Mouse (Mus musculus) megakaryocyte-erythroid progenitor cell, adult 5-6 weeks (primary cell): ENCODE data around the gene Flnc. TPM values are rescaled to one million over a fixed set of nuclear protein-coding genes. Genes with fewer than 3 reads are reported as not detected.
"Not testable (repeated sequence)": the region's sequence is repeated elsewhere in the genome, so short reads cannot be mapped to it uniquely, and the experiment has no call there.

Experiments used
- ATAC-seq: replicated peaks from 2 replicates; pipeline ENCODE4 v1.8.0; 2016; ENCODE audit warnings: mild to moderate bottlenecking, inconsistent platforms; ENCODE audit not compliant: severe bottlenecking, poor library complexity, low FRiP score, low TSS enrichment
- total RNA-seq, 2 experiments: library from RNA; stranded (forward) in 1 of 2; stranded (reverse) in 1 of 2; fragments of 200-1000, 215-1000 nt in 1 of 2; fragments of >200 nt in 1 of 2; fragmentation: Nextera tagmentation in 1 of 2; gene quantifications; 2 replicates each; pipeline ENCODE4 v1.2.3; 2014 to 2017

Gene Flnc
- total RNA-seq (2014; fragmentation: Nextera tagmentation), result not detected in 2 replicates
- not detected in 2 replicates for total RNA-seq (2017)

GRCm38 (mm10) chr6:29433038-29433803 is at the start of gene Flnc:
TSS of gene Flnc (plus strand) at chr6:29433256.
- ATAC-seq, result no peak

DNA sequence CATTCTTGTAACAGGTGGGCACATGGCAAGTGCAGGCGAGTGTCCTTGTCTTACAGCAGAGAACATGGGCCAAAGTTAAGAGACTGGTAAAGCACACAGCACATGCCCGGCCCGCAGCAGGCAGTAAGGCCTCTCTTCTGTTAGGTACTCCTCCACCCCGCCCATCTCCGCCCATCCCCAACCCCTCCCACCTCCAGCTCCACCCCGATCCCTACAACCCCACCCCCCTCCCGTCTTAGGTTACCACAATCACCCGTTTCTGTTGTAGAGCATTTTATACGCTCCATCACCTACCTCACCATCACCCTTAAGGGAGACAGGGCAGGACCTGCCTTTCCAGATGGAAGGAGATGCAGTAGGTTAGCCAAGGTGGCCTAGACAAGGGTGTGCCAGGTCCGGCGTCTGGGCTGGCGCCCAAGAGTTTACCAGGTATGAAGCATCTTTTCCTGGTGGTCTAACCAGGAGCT is 45.0 kb upstream of the Flnc start, which contains the start of gene Opn1sw:
Gene Opn1sw (minus strand): TSS at position 417 of the 467 bp plus-strand sequence.
- ATAC-seq, result peak; percentile 76

DNA sequence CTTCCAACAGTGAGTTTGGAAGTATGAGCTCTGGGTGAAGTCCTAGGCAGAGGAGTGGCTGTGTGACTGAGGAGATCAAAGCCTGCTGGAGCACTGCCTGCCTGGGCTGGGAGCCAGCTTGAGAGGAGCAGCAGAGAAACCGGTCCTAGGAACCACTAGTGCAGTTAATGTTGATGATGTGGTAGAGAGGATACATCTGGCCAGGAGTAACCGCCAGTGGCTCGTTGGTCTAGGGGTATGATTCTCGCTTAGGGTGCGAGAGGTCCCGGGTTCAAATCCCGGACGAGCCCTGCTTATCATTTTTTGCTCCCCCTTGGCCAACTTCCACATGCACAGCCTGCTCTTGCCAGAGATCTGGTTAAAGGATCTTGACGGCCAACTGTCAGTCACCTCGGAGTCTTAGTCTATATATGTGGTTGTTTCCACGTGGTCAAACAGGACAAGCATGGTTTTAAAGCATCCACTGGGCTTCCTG is 44.4 kb upstream of the Flnc start:
- peak; percentile 91 for ATAC-seq

- no peak for ATAC-seq
These were observed 43.6 kb upstream of the Flnc start for GRCm38 (mm10) chr6:29389425-29389824.

GRCm38 (mm10) chr6:29390500-29390899 is 42.6 kb upstream of the Flnc start:
- not testable (repeated sequence) for ATAC-seq

DNA sequence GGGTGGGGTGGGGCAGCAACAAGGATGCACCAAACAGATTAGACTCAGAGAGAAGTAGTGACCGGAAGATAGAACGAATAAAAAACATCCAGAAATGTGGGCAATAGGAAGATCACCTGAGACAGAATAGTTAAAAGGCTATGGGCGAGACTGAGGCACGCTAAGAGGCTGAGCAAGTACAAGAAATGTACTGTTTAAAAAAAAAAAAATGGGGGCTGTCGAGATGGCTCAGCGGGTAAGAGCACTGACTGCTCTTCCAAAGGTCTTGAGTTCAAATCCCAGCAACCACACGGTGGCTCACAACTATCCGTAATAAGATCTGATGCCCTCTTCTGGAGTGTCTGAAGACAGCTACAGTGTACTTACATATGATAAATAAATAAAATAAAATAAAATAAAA is 41.8 kb upstream of the Flnc start:
- ATAC-seq, result not testable (repeated sequence)

- no peak for ATAC-seq
These were observed 41.3 kb upstream of the Flnc start for GRCm38 (mm10) chr6:29391802-29392201.

GRCm38 (mm10) chr6:29394286-29394685 is 38.8 kb upstream of the Flnc start:
- no peak for ATAC-seq

DNA sequence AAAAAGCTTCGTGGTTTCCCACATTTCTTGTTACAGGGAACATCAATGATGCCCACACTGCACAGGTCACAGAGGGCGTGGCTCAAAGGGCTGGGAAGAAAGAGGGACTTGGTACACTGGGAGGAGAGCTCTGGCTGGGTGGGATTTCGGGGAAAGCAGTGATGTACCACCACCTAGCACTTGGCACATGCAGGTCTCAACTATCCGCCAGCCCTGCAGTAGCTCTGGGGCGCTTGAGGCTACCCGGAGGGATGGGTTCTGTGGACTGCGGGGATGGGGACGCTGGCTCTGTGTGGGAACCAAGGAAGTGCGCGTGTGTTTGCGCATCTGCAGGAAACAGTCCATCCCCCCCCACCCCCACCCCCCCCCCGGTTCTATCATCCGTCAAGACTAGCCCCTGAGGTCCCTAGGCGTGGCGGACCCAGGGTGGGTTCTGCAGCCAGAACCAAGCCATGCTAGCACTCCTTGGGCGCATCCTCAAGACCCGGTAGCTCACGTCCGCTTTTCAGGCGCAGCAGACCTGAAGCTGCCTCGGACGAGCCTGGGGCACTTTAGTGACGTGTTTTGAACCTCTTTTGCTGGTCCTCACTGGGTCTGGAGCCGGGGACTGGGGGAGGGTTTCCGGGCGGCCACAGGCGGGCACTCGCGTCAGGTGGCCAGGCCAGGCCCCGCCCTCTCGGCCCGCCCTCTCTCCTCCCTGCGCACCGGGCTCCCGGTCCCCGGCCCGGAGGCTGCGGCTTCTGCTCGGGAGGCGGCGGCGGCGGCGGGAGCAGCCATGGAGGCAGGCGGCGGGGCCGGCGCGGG is 36.9 kb upstream of the Flnc start, which contains the start of gene Ccdc136:
Gene Ccdc136 (plus strand): TSS at position 400 of the 804 bp plus-strand sequence.
- ATAC-seq, result peak; percentile 42; the same call in 1 of the 2 replicates

DNA sequence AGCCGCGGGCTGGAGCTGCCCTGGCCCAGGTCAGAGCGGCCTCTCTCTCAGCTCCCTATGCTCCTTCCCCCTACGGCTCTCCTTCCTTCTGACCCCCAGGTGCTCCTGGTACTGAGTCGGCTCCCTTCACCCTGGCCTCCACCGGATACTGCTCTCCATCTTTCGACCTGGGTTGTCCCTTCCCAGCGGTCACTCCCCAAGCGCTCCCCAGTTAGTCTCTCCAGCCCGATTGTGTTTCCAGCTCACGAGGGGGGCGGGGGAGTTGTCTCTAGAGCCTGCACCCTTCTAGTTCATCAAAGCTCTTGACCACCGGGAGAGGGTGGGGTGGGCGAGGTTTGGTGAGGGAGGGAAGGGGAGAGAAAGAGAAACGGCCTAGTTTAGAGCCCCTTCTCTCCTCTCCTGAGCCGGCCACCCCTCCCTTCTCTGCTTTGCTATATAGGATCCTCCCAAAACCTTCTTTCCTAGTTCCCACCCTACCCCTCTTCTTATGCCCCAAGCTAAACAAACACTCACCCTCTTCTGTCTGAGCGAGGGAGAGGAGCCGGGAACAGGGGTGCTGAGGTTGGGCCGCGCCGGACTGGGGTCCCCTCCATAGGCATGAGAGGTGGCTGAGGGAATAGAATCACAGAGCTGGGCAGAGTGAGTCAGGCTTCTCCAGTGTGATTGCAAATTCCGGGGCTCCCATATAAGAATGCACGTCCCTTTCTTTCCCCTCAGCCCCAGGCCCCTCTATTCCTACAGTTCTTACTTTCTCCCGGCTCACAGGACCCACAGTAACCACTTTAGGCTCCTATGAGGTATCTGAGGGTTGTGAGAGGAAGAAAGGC is 36.1 kb upstream of the Flnc start:
- 0 out of 2 replicates have a peak, but pooled peaks have one; percentile 9 for ATAC-seq

- no peak for ATAC-seq
These were observed 35.5 kb upstream of the Flnc start for GRCm38 (mm10) chr6:29397575-29397974.

DNA sequence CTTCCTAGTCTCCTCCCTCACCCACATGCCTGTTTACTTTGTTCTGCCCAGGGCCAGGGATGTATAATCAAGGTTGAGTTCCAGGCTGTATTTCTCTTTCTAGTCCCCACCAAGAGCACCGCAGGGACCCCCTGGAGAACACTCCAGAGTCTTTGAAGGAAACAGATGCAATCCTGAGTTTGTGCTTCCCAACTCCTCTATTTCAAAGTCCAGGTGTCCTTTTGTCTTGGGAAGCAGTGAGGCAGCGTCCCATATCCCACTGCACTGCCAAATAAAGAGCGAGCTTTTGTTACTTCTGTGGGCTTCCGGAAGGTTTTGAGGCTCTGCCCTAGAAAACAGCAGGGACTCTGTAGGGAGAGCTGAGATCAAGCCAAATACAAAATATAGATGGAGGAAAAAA is 33.2 kb upstream of the Flnc start:
- ATAC-seq, result no peak

DNA sequence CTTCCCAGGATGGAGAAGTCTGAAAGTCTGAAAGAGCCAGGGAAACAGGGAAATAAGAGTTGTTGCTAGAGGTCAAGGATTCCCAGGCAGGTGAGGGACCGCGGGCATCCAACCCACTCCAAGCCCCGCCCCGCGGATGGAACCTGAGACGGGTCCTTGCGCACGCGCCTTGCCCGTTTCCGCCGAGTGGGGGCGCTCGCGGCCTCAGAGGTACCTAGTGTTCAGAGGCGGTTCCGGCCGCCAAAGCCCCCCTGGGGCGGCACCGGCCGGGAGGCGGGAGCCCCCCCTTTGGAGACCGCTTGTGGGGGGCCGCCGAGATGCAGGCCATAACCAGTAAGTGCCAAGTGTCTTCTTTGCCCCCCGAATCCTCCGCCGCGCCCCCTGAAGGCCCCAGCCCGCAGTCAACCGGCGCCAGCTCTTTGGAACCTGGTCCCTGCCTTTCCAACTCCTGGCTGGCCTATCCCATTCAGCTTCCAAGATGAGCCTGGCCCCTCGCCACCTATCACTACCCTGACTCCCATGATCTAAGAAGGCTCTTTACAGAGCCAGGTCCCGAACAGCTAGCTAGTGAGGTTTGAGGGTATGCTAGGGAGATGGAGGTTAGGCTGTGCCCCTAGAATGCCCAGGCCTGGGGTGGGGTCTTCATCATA is 30.2 kb upstream of the Flnc start:
- ATAC-seq, result no peak

DNA sequence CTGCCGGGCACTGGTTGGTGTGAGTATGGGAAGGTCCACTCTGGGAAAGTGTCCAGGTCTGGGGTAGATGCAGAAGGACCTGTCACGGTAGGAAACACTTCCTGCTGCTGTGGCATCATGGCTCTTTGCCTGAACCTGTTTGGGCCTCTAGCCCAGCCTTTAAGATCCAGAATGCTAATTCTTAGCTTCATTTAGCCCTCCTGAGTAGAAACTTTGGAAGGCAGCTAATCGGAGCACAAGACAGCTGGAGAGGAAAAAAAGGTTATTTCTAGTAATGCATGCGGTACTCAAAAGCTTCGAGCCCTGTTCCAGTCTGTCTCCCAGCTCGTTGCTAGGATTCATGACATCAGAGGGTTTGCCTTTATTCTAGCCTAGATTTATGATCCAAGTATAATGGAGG is 26.6 kb upstream of the Flnc start:
- no peak for ATAC-seq

DNA sequence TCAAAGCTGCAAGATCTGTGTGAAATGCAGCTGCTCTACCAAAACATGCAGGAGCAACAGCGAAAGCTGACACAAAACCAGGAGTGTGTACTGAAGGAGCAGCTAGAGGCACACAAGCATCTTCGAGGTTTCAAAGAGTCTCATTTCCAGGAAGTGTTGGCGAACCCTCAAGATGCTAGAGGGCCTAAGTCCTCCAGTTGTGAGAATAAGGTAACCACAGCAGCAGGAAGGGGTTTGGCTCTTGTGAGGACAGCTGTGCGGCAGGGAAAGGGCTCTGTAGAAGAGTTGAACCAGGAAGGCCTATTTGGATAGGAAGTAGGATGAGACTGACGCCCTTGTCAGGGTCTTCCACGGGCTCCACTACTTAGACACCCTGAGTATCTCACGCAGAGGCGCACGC is 17.6 kb upstream of the Flnc start:
- ATAC-seq, result no peak

GRCm38 (mm10) chr6:29420596-29420995 is 12.5 kb upstream of the Flnc start:
- no peak for ATAC-seq

DNA sequence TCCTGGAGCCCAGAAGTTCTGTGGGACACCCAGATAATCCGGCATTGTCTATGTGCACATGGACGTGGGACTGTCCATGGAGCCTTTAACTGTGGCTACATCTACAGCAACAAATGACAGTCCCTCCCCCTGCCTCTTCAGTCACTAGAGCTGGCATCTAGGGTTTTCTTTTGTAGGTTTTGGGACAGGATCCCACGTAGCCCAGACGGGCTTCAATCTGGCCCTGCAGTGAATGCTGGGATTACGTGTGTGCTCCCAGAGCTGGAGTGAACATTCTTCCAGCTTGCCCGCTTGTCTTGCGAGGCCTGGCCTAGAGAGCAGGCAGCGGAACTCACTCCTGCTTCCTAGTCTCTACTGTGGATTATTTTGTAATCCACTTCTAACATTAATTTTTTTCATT is 7.9 kb upstream of the Flnc start:
- no peak for ATAC-seq

- ATAC-seq, result no peak
These were observed 6.7 kb upstream of the Flnc start for GRCm38 (mm10) chr6:29426331-29426730.

- ATAC-seq, result no peak
These were observed 4.9 kb upstream of the Flnc start for GRCm38 (mm10) chr6:29428171-29428570.
